ENCODE assay signal across 13 mouse cellular contexts in genomic region chr14:9583227-9584155, GRCm38 (mm10).
DNase-seq lines count a peak whose midpoint lies in the region; ATAC-seq and TF ChIP-seq lines count a peak whose summit lies in the region.
"Had no signal": no experiment of that assay in that cellular context is flagged by ENCODE, and none has a peak within 500 bp of the region (broad histone marks: within the 10 kb centered on the region; RNA-seq: fewer than 3 reads in every experiment).

No protein-coding gene starts in this region.

- peaks cover 5% of the 10 kb centered on the region for H3K4me1 ChIP-seq in embryonic facial prominence, embryonic 13.5 days
- H3K4me1 ChIP-seq in embryonic facial prominence, embryonic 10.5 days: no peaks in the 10 kb centered on the region
- no peaks in the 10 kb centered on the region for H3K4me1 ChIP-seq in liver, embryonic 12.5 days
- H3K4me1 ChIP-seq in stomach, embryonic 14.5 days (ENCODE audit: control insufficient read depth, insufficient read depth, low read length): no peaks in the 10 kb centered on the region
- 0 out of 2 replicates have a peak, but pooled peaks cover 4% of the 10 kb centered on the region for H3K4me1 ChIP-seq in stomach, postnatal 0 days (replicated peaks; ENCODE audit: control insufficient read depth, insufficient read depth)
- no peaks in the 10 kb centered on the region for H3K4me1 ChIP-seq in kidney, adult 2 months (ENCODE audit: control insufficient read depth, insufficient read depth, low read length)
- H3K4me1 ChIP-seq: stomach, embryonic 15.5 days had no signal

- H3K36me3 ChIP-seq in embryonic facial prominence, embryonic 13.5 days: no peaks in the 10 kb centered on the region
- no peaks in the 10 kb centered on the region for H3K36me3 ChIP-seq in embryonic facial prominence, embryonic 10.5 days (replicated peaks)
- no peaks in the 10 kb centered on the region for H3K36me3 ChIP-seq in liver, embryonic 12.5 days
- H3K36me3 ChIP-seq in stomach, embryonic 14.5 days (ENCODE audit: control insufficient read depth, insufficient read depth, low read length): no peaks in the 10 kb centered on the region
- H3K36me3 ChIP-seq in stomach, postnatal 0 days (ENCODE audit: control insufficient read depth, insufficient read depth, low read length): no peaks in the 10 kb centered on the region
- no peaks in the 10 kb centered on the region for H3K36me3 ChIP-seq in kidney, adult 2 months (ENCODE audit: control insufficient read depth, insufficient read depth, low read length)
- H3K36me3 ChIP-seq: kidney, embryonic 15.5 days; stomach, embryonic 15.5 days had no signal

- no peak for ATAC-seq in embryonic facial prominence, embryonic 13.5 days (ENCODE audit: insufficient number of reproducible peaks, insufficient read depth, low FRiP score, low TSS enrichment, low read depth)
- ATAC-seq in liver, embryonic 12.5 days: no peak
- ATAC-seq in stomach, embryonic 14.5 days (ENCODE audit: insufficient number of reproducible peaks, insufficient read depth, low FRiP score, low read depth): peak; percentile 49; the same call in 1 of the 2 replicates
- ATAC-seq in stomach, postnatal 0 days (ENCODE audit: low FRiP score, low TSS enrichment): no peak
- ATAC-seq: hindbrain, postnatal 0 days had no signal

- 61% methylated on average over 8 of the region's 8 CpGs for WGBS in embryonic facial prominence, embryonic 13.5 days
- 90% methylated on average over 8 of the region's 8 CpGs for WGBS in embryonic facial prominence, embryonic 10.5 days
- 70% methylated on average over 8 of the region's 8 CpGs for WGBS in liver, embryonic 12.5 days (ENCODE audit: insufficient replicate concordance)
- WGBS in stomach, embryonic 14.5 days: 70% methylated on average over 8 of the region's 8 CpGs
- WGBS in stomach, postnatal 0 days: 65% methylated on average over 8 of the region's 8 CpGs
- 90% methylated on average over 8 of the region's 8 CpGs for WGBS in kidney, adult 2 months

- no peak for TF ChIP-seq CTCF in stomach, postnatal 0 days (IDR thresholded peaks at IDR 0.05; ENCODE audit: low read depth)
- TF ChIP-seq CTCF in kidney, adult 2 months (conservative IDR thresholded peaks at IDR 0.05; ENCODE audit: insufficient read depth, insufficient read length, low read depth, low read length): no peak

- TF ChIP-seq EP300 in stomach, postnatal 0 days (optimal IDR thresholded peaks at IDR 0.05): no peak

- no peak for DNase-seq in embryonic facial prominence, embryonic 10.5 days (ENCODE audit: low spot score)
- peak; percentile 5 for DNase-seq in liver
- DNase-seq in stomach, postnatal 0 days (ENCODE audit: low spot score): no peak
- no peak for DNase-seq in thymus, postnatal 36 days
- no peak for DNase-seq in kidney, adult 2 months
- DNase-seq: heart, adult 11 months; heart, postnatal 10 days had no signal

- H3K9ac ChIP-seq in embryonic facial prominence, embryonic 13.5 days: no peak overlapping the region
- H3K9ac ChIP-seq in liver, embryonic 12.5 days: no peak overlapping the region
- H3K9ac ChIP-seq in stomach, embryonic 14.5 days (replicated peaks; ENCODE audit: low read depth, low read length): no peak overlapping the region
- no peak overlapping the region for H3K9ac ChIP-seq in stomach, postnatal 0 days (ENCODE audit: low read length)
- H3K9ac ChIP-seq: kidney, embryonic 15.5 days; stomach, embryonic 15.5 days had no signal

- no peak overlapping the region for H3K4me2 ChIP-seq in embryonic facial prominence, embryonic 13.5 days
- no peak overlapping the region for H3K4me2 ChIP-seq in liver, embryonic 12.5 days
- H3K4me2 ChIP-seq in stomach, embryonic 14.5 days (replicated peaks; ENCODE audit: low read depth, low read length): no peak overlapping the region
- no peak overlapping the region for H3K4me2 ChIP-seq in stomach, postnatal 0 days (replicated peaks; ENCODE audit: low read depth)
- H3K4me2 ChIP-seq: kidney, embryonic 15.5 days; stomach, embryonic 15.5 days had no signal

- 0 out of 2 replicates have a peak overlapping the region, but pooled peaks have one; percentile 22 for H3K27ac ChIP-seq in embryonic facial prominence, embryonic 13.5 days
- no peak overlapping the region for H3K27ac ChIP-seq in embryonic facial prominence, embryonic 10.5 days (replicated peaks)
- no peak overlapping the region for H3K27ac ChIP-seq in liver, embryonic 12.5 days
- peak overlapping the region; percentile 4; the same call in 1 of the 2 replicates for H3K27ac ChIP-seq in stomach, embryonic 14.5 days (ENCODE audit: low read length)
- no peak overlapping the region for H3K27ac ChIP-seq in stomach, postnatal 0 days (replicated peaks)
- no peak overlapping the region for H3K27ac ChIP-seq in kidney, adult 2 months (ENCODE audit: insufficient read depth, low read depth, low read length)
- H3K27ac ChIP-seq: hindbrain, postnatal 0 days; kidney, embryonic 15.5 days; stomach, embryonic 15.5 days had no signal

- H3K4me3 ChIP-seq in embryonic facial prominence, embryonic 13.5 days: no peak overlapping the region
- no peak overlapping the region for H3K4me3 ChIP-seq in embryonic facial prominence, embryonic 10.5 days
- H3K4me3 ChIP-seq in liver, embryonic 12.5 days: no peak overlapping the region
- no peak overlapping the region for H3K4me3 ChIP-seq in stomach, embryonic 14.5 days (ENCODE audit: low read depth, low read length)
- H3K4me3 ChIP-seq in stomach, postnatal 0 days (ENCODE audit: low read depth, low read length): no peak overlapping the region
- H3K4me3 ChIP-seq in kidney, adult 2 months (ENCODE audit: insufficient read depth, low read depth, low read length): no peak overlapping the region
- H3K4me3 ChIP-seq: kidney, embryonic 15.5 days; stomach, embryonic 15.5 days had no signal

- H3K27me3 ChIP-seq in embryonic facial prominence, embryonic 13.5 days: no peaks in the 10 kb centered on the region
- no peaks in the 10 kb centered on the region for H3K27me3 ChIP-seq in embryonic facial prominence, embryonic 10.5 days (replicated peaks; ENCODE audit: low read depth, poor library complexity, severe bottlenecking)
- no peaks in the 10 kb centered on the region for H3K27me3 ChIP-seq in liver, embryonic 12.5 days (replicated peaks)
- H3K27me3 ChIP-seq in stomach, embryonic 14.5 days (ENCODE audit: control insufficient read depth, insufficient read depth, low read length): no peaks in the 10 kb centered on the region
- H3K27me3 ChIP-seq in stomach, postnatal 0 days (ENCODE audit: control insufficient read depth, insufficient read depth, low read length): no peaks in the 10 kb centered on the region
- H3K27me3 ChIP-seq in kidney, adult 2 months (replicated peaks; ENCODE audit: control insufficient read depth, insufficient read depth, low read length): no peaks in the 10 kb centered on the region
- H3K27me3 ChIP-seq: kidney, embryonic 15.5 days; stomach, embryonic 15.5 days had no signal

- H3K9me3 ChIP-seq in embryonic facial prominence, embryonic 13.5 days: no peaks in the 10 kb centered on the region
- H3K9me3 ChIP-seq in embryonic facial prominence, embryonic 10.5 days: no peaks in the 10 kb centered on the region
- H3K9me3 ChIP-seq in liver, embryonic 12.5 days (replicated peaks): no peaks in the 10 kb centered on the region
- no peaks in the 10 kb centered on the region for H3K9me3 ChIP-seq in stomach, embryonic 14.5 days (ENCODE audit: control insufficient read depth, low read depth, low read length)
- H3K9me3 ChIP-seq in stomach, postnatal 0 days (ENCODE audit: control insufficient read depth, low read length): no peaks in the 10 kb centered on the region
- H3K9me3 ChIP-seq: kidney, embryonic 15.5 days; stomach, embryonic 15.5 days had no signal

- TF ChIP-seq POLR2A in kidney, adult 2 months (IDR thresholded peaks at IDR 0.05; ENCODE audit: low read depth, low read length): no peak

Comparison
In these comparisons a context has a peak if more than half of its experiments do, and no peak if none do; other contexts are left out.
1. H3K27ac ChIP-seq: peak in embryonic facial prominence, embryonic 13.5 days (single experiment) and stomach, embryonic 14.5 days (single experiment); none in embryonic facial prominence, embryonic 10.5 days (single experiment), liver, embryonic 12.5 days (single experiment), stomach, postnatal 0 days (single experiment) and kidney, adult 2 months (single experiment).